Mouse (Mus musculus): Measurements from ENCODE around the gene Gm6812.
"Not testable (repeated sequence)": the region's sequence is repeated elsewhere in the genome, so short reads cannot be mapped to it uniquely, and the experiment has no call there.

Gene Gm6812

DNA sequence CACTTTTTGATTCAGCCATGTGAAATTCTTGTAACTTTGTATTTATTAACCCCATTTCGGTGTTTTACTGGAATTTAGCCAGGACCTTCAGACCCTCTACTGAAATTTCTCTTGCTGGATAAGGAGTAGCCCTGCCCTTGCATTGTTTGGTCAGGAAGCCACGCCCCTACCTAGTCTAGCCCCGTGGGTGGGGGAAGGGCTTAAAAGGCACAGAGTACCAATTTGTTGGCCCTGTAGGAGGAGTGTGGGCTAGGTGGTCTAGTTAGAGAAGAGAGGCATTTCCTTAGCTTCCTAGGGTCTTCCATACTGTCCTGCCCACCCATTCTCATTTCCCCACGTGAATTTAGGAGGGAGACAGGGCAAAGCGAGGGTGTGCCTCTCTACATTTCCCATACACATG lies at the start of gene Gm6812:
Gm6812 (minus strand) TSS at position 101 of the 400 bp plus-strand sequence.
- not testable (repeated sequence) for DNase-seq (ENCODE audit: low read depth, low spot score)

DNA sequence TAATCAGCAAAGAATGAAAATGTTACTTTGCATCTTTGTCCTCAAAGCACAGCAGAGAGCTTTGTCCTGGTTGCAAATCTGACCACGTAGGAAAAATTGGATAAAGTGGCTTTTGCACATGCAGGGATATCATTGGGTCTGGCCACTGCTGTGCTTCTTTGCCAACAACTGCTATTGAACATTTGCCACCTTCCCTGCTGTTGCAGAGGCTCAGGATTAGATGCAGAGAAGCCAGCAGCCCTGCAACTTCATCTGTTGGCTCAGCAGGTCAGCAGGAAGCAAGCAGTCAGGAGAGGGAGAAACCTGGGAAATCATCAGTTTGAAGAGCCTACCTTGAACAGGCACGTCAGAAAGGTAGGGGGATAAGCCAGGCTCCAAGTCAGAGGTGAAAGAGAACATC lies 27.7 kb downstream of the Gm6812 start:
- DNase-seq (ENCODE audit: low read depth, low spot score), result no peak
